Mouse (Mus musculus) CD4-positive, CD25-positive, alpha-beta regulatory T cell, adult 4 months (primary cell): ENCODE measurements around the gene Antxr2. TPM values are rescaled to one million over a fixed set of nuclear protein-coding genes. Genes with fewer than 3 reads are reported as not detected.

Experiments
- ATAC-seq: one replicate; pipeline ENCODE4 v1.8.0; 2017
- polyA plus RNA-seq, 2 experiments: library from polyadenylated mRNA; unstranded; fragments of 100-300 nt; shearing (Covaris generic); gene quantifications; one replicate each; pipeline ENCODE4 v1.2.1; 2017

Gene Antxr2
- polyA plus RNA-seq, result 10 to 100 TPM; 11.5 to 12.6 TPM

DNA sequence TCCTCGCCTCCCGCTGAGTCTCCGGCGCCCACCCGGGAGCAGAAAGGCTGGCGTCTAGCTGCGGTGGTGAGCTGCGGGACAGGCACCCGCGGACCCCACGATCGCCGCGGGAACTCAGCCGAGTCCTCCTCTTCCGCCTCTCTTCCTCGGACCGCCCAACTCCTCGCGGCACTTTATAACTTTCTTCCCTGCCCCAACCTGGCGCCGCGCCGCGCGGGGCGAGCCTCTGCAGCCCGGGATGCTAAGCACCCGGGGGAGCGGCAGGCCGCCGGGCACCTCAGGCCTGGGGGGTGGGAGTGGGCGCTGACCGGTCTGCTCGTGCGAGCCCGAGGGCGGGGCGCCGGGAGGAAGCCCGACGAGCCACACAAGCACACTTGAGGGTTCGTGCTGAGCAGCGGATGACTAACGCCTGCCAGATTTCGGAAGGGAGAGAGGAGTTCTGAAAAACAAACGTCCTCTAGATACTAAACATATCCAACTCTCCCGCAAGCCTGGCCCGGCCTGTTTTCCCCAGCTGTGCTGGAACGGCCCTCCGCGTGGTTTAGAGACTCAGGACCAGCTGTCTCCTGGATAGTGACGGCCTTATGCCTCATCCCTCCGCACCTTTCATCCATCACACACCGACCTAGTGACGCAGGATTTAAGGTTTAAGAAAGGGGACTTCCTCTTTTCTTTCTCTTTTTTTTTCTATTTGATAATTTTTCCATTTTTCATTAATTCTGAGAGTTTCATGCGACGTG is at the start of gene Antxr2:
Antxr2 (minus strand) TSS at position 142 of the 740 bp plus-strand sequence.
- peak; percentile 48 for ATAC-seq

DNA sequence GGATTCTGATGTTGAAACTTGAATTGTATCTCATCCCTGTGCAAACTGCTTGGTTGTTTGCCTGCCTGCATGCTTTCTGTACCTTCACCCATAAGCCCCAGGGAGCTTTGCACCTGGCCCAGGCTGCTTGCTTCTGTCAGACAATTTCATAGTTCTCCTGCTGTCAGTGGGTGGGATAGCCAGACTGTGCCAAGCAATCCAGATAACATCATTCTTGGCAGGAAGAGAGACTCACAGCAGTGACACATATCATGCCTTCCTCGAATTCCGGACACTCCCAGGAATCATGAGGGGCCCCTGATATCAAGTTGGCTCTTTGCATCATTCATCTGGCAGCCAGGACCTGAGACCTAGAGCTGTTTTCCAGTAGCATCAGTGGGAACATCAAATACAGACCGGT is 45.8 kb upstream of the Antxr2 start:
- ATAC-seq, result no peak

DNA sequence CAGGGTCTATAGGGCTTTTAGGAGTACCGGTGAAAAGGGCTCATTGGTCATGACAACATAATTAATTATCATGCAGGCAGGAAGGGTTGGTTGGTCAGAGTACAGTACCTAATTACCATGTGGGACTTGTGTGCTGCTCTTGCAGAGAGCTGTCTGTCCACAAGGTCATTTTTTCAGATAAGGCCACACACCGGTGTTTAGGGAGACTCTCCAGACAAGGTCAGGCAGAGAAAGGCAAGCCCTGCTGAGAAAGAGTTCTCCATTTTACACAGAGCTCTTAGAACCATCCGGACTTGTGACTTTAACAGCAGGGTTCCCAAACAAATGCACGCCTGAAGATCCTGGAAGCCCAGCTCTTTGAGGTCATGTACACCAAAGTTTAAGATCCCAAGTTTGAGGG is 38.3 kb upstream of the Antxr2 start:
- no peak for ATAC-seq

DNA sequence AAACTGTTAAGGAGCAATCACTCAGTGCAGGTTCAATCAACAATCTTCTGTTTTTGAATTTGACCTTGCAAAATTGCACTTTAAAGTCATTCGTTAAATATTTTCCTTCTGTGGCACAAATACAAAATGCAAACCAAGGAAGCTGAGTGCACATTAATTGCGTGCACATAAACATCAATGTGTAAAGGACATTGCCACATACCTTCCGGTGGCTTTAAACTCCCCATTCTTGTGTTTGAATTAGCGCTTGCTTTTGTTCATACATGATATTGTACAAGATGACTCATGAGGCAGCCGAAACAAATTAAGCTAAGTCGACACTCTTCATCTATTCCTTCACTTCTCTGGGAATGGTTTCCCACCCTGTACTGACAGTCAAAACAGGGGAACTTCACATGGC is 24.4 kb upstream of the Antxr2 start:
- no peak for ATAC-seq

DNA sequence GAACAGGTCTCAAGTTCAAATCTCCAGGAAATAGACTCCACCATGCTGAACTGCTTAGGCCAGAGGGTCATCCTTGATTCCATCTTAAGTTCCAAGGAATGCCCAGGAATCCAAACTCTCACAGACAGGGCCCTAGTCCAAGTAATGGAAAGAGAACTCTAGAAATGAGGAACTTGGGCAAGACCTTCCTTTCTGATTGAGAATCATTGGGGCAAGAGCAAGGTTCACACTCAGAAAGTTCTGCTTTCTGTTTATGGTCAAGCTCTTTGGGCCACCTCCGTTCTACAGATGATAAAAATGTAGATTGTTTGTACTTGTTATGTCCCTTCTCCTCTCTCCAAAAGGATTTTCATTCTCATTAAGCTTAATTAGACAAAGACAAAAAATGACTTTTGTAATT is 24.0 kb upstream of the Antxr2 start:
- ATAC-seq, result no peak

DNA sequence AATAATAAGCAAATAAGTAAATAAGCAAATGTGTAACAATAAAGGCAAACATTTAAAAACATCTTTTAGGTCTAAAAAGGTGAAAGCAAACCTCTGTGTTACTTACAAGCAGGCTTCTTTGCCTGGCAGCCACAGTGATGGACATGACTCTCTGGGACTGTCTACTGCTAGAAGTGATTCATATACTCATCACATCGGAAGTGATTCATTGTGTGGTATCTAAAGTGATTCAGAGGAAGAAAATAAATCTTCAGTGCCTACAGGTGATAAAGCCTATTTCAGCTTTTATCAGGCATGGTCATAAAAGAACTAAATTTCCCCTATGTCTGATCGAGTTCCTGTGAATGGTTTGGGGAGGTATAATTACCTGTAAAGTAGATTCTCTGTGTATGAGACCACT is 4.1 kb upstream of the Antxr2 start:
- no peak for ATAC-seq

DNA sequence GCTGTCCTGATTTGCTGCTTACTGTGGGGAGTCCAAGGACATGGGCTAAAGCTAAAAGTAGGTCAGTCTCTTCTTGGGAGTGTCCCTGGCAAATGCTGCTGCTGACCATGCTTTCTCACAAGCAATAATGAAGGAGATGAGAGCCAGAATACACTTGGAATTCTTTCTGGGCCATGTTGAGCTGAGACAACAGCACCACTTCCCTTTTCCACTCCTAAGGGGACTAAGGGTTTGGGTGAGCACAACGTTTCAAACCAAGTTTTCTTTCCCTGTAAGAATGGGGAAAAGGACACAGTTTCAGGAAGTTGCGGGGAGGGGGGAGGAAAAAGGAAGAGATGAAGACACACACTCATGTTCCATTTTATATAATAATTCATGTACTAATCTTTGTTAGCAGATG is 3.4 kb upstream of the Antxr2 start:
- no peak for ATAC-seq

DNA sequence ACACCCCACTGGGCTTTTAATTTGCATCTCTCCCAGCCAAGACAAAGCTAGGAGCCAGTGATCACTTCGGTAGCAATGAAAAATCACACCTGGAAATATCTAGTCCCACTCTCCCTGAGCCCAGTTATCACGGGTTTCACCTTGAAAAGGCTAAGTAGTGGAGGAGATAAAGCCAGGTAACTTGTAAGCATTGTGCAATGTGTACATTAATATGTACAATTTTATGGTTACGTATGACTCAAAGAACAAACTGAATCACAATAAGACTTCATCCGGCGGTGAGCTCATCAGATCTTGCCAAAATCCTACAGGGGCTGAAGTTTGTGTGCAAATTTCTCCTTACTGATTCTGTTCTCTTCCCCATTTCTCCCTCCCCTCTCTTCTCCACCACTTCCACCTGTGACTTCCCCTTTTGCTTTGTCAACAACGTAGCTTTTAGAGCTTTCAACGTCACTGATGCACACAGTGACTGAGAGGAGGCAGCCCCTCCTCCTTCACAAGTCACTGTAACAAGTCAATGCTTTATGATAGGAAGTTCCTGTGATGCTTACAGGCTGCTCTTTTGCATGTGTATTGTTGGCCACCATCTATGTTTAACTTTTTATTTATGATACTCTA is 2.1 kb upstream of the Antxr2 start:
- ATAC-seq, result peak; percentile 72

DNA sequence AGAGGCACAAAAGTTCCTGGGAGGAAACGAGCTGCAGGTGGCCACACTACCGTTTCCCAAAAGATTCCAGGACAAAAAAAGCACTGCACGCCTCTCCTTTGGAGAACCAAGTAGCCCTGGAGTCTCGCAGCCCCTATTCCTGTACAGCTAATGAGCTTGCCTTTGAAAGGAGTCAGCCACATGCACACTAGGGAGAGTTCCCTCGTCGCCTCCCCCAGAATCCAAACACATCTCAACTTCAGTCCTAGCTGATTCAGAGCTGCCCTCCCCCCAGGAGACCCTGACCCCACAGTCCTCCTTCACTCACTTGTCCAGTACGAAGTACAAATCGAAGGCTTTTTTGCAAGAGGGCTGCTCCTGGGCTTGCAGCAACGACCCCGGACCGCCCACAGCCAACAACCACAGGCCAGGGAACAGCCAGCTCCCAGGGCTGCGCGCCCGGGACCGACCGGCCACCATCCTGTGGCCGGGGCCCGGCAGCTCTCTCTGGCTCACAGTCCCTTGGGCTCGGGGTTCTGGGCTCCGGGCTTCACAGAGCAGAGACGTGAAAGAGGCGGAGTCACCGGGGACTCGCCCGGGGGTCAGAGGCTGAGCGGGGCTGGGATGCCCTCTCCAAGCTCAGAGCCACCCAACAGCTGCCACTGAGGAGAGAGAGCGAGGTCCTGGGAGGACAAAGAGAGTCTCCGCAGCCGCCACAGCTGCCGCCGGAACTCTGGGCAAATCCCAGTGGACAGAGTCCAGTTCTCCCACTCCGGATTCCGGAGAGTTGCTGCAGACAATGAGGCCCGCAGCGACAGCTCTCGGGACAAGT is 547 bp downstream of the Antxr2 start:
- peak; percentile 47 for ATAC-seq

DNA sequence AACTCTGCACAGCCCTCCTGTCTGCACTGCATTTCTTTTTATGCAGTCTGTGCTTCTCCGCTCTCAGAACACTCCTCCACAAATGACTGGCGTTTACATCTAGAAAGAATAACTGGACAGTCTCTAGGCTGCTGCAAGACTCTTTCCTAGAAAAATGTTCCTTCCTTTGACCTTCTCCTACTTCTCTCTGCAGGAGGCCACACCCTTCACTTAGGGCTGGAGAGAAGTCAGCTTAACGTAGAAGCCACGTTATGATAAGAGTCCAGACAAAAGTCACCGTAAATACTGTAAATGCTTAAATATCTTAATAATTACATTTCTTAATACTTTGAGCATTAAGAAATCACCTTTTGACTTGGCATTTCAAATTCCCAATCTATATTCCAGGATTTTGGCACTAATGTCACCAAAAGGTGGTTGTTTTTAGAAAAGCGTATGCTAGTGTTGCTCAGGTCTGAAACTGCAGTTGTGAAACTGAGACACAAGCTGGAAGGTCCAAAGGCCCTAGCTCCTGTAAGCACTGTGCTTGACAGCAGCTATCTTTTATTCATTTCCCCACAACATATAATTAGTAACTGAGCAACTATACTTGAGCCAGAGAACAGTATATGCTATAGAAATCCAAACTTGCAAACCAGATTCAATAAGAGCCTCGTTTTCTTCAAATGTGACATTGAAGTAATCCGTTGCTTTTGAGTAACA is 3.0 kb downstream of the Antxr2 start:
- ATAC-seq, result no peak

DNA sequence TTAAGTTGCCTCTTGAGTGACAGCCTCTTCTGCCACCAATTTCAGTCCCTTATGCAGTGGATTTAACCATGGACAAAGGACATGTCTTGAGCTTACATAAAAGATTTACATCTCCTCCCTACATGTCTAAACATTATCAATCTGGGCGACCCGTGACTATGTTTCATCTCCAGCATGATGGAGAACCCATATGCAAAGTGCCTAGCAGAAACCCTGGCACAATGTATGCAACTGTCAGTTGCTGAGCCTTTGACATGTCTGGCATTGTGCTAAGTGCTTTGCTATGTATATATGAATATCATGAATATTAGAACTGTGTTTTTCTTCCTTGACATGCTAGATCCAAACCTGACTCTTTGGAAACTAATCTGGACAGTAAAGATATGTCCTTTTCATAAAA is 4.9 kb downstream of the Antxr2 start:
- no peak for ATAC-seq

DNA sequence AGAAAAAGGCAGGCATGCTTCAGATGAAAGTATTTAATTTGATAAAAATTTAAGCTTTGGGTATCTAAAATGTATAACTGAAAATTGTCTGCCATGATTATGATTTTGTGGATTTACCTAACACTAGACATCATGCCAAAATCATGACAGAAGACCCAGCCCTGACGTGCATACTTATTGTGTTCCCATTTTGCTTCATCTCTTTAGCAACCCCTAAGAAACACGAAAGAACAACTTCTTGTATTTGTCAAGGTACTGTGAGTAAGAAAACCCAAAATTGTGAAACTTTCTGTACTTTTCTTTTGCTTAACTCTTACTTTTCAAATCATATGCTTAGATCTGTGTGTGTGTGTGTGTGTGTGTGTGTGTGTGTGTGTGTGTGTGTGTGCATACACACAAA is 6.3 kb downstream of the Antxr2 start:
- ATAC-seq, result no peak

DNA sequence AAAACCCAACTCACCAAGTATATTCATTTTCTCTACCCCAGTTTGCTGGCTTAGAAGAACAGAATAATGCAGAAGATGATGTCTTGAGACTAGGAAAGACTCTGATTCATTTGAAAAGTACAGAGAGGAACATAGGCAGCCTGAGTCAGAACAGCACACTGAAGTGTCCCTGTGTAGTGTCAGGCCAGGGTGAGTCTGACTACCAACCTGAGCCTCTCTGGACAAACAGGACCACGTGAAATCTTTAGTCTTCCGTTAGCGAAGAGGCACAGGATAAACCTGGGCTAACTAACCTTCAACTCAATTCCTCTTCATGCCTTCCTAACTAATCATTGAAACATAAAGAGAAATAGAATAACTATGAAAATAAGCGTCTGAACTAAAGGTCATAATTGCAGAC is 9.3 kb downstream of the Antxr2 start:
- no peak for ATAC-seq

DNA sequence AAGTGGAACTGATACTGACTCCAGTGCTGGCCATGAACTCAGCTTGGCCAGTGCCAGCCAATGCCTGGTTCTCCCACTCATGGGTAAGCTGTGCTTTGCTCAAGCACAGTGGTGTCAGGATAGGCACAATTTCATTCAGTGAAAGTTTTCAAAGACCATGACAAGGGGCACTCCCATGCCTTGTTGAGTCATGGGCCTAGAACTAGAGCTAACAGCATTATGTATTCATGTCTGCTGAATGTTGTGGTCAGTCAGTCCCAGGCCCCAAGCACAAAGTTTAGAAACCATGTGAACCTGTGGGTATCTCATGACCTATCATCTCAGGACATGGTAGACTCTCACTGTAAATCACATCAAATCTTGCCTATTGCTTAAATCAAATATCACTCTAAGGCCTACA is 10.2 kb downstream of the Antxr2 start:
- no peak for ATAC-seq

DNA sequence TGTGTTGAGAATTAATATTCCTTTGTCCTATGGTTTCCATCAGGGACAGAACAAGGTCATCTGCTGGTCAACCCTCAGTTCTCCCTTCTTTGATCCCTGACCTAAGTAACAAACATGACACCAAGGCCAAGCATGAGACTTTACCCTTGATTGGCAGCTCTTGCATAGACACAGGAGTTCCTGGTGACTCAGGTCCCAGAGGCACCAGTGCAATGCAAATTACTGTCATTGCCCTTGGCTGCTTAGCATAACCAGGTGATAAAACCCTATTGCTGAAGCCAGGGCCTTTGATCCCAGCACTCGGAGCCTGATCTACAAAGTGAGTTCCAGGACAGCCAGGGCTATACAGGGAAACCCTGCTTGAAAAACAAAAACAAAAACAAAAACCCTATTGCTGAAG is 11.4 kb downstream of the Antxr2 start:
- no peak for ATAC-seq

DNA sequence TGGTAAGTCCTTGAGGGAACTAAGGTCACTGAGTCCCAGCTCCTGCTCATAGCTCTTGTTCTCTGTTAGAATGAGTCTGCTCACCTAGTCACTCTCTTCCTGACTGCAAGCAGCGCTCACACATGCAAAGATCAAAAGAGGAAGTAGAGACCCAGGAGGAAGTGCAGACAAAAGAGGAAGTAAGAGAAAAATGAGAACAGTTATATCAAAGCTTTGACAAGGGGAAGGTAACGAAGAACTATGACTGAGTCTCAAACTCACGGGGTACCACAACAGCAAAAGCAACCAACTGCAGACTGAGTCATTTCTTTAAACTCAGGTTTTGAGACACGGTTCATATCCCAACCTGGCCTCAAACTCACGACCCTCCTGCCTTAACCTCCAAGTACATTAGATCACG is 12.7 kb downstream of the Antxr2 start:
- peak; percentile 65 for ATAC-seq

DNA sequence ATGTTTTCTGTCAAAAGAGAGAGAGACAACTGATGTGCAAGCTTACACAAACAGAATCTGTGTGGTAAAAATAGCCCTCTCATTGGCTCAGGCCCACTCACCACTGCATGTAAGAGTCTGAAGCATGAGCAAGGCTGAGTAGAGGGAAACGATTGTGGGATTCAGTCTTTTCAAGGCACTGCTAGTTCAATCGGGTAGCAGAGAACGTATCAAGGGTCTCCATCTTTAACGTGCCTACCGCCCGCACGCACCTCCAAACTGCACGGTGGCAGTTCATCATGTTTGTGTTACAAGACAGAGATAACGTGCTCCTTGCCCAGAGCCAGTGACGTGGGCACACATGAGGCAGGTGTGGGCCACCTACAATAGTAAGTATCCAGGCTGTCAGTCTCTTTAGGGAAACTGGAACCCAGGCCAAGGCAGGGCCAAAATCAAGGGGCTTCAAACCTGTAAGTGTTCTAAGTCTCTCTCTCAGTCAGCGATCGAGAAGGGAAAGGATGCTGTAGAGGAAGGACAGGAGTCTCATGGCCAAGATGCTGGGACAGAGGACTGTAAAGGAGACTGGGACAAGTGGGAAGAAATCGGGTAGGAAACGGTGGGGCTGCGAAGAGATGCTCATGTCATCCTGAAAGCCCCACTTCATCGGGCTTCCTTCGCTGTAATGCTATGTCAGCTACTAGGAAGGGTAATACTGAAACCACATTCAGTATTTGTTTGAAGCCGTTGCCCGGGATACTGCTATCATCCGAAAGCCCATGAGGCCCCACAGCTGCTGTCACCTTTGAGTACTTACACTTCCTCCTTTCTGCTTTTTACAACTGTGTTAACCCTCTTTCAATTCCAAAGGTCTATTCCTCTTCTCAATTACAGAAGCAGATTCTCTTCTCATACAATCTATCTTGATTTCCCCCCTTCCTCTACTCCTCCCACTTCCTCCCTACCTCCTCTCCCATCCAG is 14.3 kb downstream of the Antxr2 start:
- ATAC-seq, result peak; percentile 93

DNA sequence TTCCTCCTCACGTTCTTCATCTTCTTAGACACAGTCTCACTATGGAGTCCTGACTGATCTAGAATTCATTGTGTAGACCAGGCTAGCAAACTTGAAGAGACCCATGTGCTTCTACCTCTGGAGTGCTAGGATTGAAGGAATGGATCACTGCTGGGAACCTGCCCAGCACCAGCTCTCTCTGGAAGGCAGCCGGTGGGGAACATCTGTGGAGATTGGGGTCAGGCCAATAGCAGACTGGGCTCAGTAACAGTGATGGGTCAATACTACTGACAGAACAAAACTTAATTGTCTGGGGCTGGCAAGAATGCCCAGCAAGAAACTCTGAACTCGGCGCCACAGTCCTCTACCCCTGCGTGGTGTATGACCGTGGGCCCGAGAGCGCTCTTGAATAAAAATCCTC is 25.1 kb downstream of the Antxr2 start:
- ATAC-seq, result no peak

DNA sequence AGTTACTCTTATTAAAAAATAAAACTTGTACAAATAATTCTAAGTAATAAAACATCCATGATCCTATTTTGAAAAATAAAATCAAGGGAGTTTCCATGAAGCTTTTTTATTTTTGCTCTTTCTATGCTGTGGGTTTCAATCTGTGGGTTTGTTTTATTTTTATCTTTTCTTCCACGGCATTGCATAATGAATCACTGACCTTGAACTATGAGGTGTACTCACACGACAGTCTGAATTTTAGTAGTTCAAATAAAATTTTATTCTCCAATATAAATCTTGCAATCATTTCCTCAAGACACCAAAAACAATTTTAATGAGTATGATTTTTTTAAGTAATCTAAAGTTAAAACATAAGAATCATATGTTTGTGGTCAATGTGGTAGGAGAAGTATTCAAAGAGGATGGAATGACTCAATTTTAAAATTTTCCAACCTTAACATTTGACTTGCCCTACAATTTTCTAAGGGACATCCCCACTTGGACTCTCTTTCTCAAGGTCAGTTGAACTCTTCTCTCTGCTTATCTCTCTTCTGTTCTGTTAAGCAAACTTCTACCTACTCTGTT is 31.5 kb downstream of the Antxr2 start:
- ATAC-seq, result no peak

DNA sequence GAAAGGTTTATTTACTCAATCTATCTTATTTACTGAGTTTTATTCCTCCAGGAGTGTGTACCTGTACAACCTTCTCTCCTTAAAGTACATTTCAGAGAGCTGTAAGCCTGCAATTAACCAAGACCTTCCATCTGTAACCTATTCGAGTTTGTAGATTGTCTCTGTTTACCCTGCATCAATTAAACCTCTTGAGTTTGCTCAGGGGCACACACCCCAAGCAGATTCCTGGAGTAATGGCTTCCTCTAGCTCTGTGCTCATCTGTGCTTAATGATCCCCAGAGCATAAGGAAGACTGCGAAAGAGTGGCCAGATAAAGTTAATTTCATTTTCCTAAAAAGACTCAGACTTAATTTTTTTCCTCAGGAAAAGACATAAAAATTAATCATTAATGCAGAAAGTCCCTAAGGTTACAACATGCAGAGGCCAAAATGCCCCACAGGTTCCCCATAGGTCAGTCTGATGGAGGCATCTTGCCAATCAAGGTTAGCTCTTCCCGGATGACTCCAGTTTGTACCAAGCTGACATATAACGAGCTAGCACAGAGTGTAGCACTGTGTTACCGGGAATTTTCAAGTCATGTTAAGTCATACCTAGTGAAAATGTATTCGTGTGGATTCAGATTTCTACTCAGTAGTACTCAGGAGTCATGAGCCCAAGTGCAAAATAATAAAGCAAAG is 34.2 kb downstream of the Antxr2 start:
- no peak for ATAC-seq

DNA sequence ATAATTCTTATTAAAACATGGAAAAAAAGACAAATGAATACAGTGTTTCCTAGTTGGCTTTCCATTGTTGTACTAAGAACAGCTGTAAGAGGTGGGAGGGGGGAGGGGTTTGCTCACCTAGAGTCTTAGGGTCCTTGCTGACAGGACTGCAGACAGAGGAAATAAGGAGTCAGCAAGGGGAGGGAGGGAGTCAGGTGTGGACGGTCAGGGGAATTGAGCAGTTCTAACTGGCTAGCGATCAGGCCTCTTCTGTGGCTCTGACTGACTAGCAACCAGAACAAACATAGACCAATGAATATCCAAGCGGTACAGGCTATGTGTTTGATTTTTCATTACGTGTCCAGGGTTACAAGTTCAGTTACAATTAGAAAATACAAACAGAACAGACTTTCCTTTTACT is 35.0 kb downstream of the Antxr2 start:
- ATAC-seq, result no peak
